Mouse (Mus musculus): ENCODE results near the gene Enox1.

Gene Enox1

GRCm38 (mm10) chr14:77463919-77464318, 307.4 kb downstream of the Enox1 start:
- DNase-seq = no peak

- DNase-seq = no peak
Measured at GRCm38 (mm10) chr14:77464782-77465181, 308.2 kb downstream of the Enox1 start.

GRCm38 (mm10) chr14:77470577-77470976, 314.0 kb downstream of the Enox1 start:
- DNase-seq = no peak

- no peak for DNase-seq
Measured at GRCm38 (mm10) chr14:77473501-77473900, 316.9 kb downstream of the Enox1 start.

- no peak for DNase-seq
Measured at GRCm38 (mm10) chr14:77474026-77474425, 317.5 kb downstream of the Enox1 start.

- DNase-seq = no peak
Measured at GRCm38 (mm10) chr14:77475134-77475820, 318.7 kb downstream of the Enox1 start.

- no peak for DNase-seq
Measured at GRCm38 (mm10) chr14:77477704-77478103, 321.1 kb downstream of the Enox1 start.

- no peak for DNase-seq
Measured at GRCm38 (mm10) chr14:77478210-77478609, 321.6 kb downstream of the Enox1 start.

- no peak for DNase-seq
Measured at GRCm38 (mm10) chr14:77478692-77479091, 322.1 kb downstream of the Enox1 start.

GRCm38 (mm10) chr14:77483076-77483475, 326.5 kb downstream of the Enox1 start:
- DNase-seq = peak in 1 of 2 experiments; percentile 43

- peak; percentile 75 to 92 for DNase-seq
Measured at GRCm38 (mm10) chr14:77484951-77485447, 328.4 kb downstream of the Enox1 start.

GRCm38 (mm10) chr14:77490699-77491098, 334.1 kb downstream of the Enox1 start:
- DNase-seq = no peak

GRCm38 (mm10) chr14:77491731-77492130, 335.2 kb downstream of the Enox1 start:
- DNase-seq = no peak

- DNase-seq = no peak
Measured at GRCm38 (mm10) chr14:77499996-77500581, 343.5 kb downstream of the Enox1 start.

- DNase-seq = no peak
Measured at GRCm38 (mm10) chr14:77504458-77505135, 348.0 kb downstream of the Enox1 start.

- no peak for DNase-seq
Measured at GRCm38 (mm10) chr14:77506341-77506740, 349.8 kb downstream of the Enox1 start.

- DNase-seq = no peak
Measured at GRCm38 (mm10) chr14:77508036-77508435, 351.5 kb downstream of the Enox1 start.

GRCm38 (mm10) chr14:77509042-77509441, 352.5 kb downstream of the Enox1 start:
- DNase-seq = no peak

GRCm38 (mm10) chr14:77509924-77510323, 353.4 kb downstream of the Enox1 start:
- DNase-seq = no peak

GRCm38 (mm10) chr14:77511137-77511870, 354.7 kb downstream of the Enox1 start:
- no peak for DNase-seq

- no peak for DNase-seq
Measured at GRCm38 (mm10) chr14:77518017-77518416, 361.5 kb downstream of the Enox1 start.

- DNase-seq = no peak
Measured at GRCm38 (mm10) chr14:77518941-77519695, 362.6 kb downstream of the Enox1 start.

Measured in kidney, postnatal 25 days (tissue).